Mouse (Mus musculus) brain, adult 10 weeks (tissue): ENCODE results near the gene Prl2b1. TPM values are rescaled to one million over a fixed set of nuclear protein-coding genes. Genes with fewer than 3 reads are reported as not detected.

ENCODE experiments used
- polyA plus RNA-seq: library from polyadenylated mRNA; stranded (reverse); fragments of 350-450 nt; fragmentation: Illumina TruSeq; extraction: RNeasy Lipid Tissue Mini Kit (QIAGEN cat#74804); gene quantifications from one replicate; pipeline ENCODE4 v1.2.3, GENCODE M21; 2015; ENCODE audit warnings: low read depth, low replicate concordance

Prl2b1 gene
- not detected for polyA plus RNA-seq

GRCm38 (mm10) chr13:27390746-27391145 is at the start of gene Prl2b1:
Gene Prl2b1, minus strand, starts transcription at chr13:27390846.

GRCm38 (mm10) chr13:27438588-27438987 is 47.9 kb upstream of the Prl2b1 start, which contains the start of gene Prl8a6:
Gene Prl8a6, minus strand, starts transcription at chr13:27438688.

GRCm38 (mm10) chr13:27345373-27345772 is 45.3 kb downstream of the Prl2b1 start, which contains the start of gene Prl8a2:
Gene Prl8a2, plus strand, starts transcription at chr13:27345673.

Other genes starting within 250 kb of the Prl2b1 start
- gene Prl3d3, start 234.1 kb downstream of the Prl2b1 start, polyA plus RNA-seq, result not detected
- gene Prl3c1, start 194.2 kb downstream of the Prl2b1 start, polyA plus RNA-seq, result not detected
- gene Prl3b1, start 149.0 kb downstream of the Prl2b1 start, polyA plus RNA-seq, result not detected
- gene Prl3a1, start 131.4 kb downstream of the Prl2b1 start, polyA plus RNA-seq, result not detected
- not detected for gene Prl6a1, start 78.2 kb downstream of the Prl2b1 start, polyA plus RNA-seq
- gene Prl8a2, start 45.2 kb downstream of the Prl2b1 start, polyA plus RNA-seq, result not detected
- not detected for gene Prl8a6, start 47.8 kb upstream of the Prl2b1 start, polyA plus RNA-seq
- not detected for gene Prl8a8, start 122.4 kb upstream of the Prl2b1 start, polyA plus RNA-seq
- not detected for gene Prl8a9, start 173.8 kb upstream of the Prl2b1 start, polyA plus RNA-seq
- not detected for gene Prl8a1, start 191.3 kb upstream of the Prl2b1 start, polyA plus RNA-seq
- gene Prl7b1, start 219.7 kb upstream of the Prl2b1 start, polyA plus RNA-seq, result not detected